Mouse (Mus musculus) kidney, adult 8-10 months (tissue): ENCODE measurements around the gene Spag16.
"Not testable (repeated sequence)": the region's sequence is repeated elsewhere in the genome, so short reads cannot be mapped to it uniquely, and the experiment has no call there.

Source experiments
- DNase-seq, 2 experiments: peaks; one replicate each; pipeline ENCODE4 v3.0.0; 2022

Spag16 gene

DNA sequence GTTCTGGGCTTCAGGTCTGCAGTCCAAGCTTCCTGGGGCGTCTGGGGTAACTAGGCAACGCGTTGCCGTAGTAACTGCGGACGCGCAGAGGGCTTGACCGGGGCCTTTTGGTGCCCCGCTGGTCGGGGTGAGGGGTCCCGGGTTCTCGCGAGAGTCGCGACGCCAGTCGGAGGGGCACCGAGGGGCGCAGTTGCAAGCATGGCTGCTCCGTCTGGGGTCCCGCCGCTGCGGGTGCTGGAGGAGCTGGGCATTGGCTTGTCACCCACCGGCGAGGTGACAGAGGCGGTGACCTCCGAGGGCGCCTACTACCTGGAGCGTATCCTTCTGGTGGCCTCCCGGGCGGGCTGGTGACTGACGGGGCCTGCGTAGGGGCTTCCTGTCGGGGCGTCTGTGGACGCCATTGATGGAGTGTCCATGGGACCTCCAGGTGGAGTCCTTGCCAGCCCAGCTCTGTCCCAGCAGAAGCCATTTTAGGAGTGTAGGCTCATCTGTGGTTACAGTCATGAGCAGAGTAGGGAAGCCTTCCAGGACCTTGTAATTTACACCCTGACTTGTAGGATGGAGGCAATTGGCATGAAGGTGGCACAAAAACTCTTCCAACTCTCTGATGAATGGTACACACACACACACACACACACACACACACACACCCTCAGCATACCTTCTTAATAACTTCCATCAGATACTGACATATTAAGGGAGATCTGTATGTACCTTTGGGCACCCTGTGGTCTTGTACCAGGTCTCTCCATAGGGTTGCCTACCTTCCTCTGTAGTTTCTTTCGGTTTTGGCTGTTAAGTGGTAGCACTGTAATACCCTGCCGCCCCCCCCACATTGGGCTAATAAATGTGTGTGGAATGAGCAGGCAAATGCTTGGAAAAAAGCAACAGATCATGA lies at the start of gene Spag16:
TSS of gene Spag16 (plus strand) at position 165 of the 898 bp plus-strand sequence.
- peak in 1 of 2 experiments; percentile 9 for DNase-seq

DNA sequence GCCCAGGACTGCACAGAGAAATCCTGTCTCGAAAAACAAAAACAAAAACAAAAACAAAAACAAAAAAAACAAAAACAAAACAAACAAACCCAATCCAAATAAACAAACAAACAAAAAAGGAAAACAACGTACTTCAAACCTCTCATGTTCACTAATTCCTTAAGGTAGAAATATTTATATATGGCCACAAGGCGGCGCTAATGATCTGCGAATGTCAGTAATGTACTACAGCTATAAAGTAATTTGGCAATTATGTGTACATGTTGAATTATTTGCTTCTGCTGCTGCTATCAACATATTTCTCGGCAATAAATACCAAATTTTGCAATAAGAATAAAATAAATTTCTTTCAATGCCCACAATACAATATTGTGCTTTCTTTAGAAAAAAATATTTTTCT lies 41.6 kb upstream of the Spag16 start:
- peak; percentile 14 to 15 for DNase-seq

DNA sequence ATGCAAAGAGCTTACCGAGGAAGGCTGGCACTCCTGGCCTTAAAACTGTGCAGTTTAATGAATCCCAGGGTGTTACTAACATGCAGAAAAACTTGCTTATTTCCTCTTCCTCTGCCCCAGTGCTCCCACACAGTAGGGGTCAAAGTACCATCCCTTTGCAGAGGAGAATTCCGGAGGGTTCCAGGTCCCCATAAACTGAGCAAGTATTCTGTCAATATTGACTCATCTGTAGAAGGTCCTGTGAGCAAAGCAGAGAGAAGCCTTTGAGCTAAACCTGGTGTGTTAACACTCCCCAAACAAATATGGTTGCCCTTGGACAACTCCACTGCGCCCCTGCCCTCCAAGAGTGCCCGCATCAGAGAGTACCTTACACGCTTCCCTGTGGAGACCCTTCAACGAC lies 40.1 kb upstream of the Spag16 start:
- DNase-seq = no peak

DNA sequence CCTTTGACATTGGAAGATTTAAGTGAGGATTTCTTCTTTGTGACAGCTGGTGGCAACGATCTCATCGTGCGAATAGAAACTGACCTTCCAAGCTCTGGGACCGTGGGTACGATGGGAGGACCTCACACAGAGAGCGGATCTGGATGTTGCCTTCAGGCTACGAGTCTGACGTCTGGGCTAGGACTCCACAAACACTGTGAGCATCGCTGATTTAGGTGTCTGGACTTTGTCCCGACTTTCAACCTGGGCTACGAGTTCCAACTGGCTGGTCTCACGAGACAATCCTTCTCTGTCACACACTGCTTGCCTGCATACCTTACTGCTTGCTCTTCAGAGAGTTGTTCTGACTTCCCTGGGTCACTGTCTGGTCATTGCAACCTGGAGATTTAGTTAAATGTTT lies 39.4 kb upstream of the Spag16 start:
- DNase-seq = no peak

DNA sequence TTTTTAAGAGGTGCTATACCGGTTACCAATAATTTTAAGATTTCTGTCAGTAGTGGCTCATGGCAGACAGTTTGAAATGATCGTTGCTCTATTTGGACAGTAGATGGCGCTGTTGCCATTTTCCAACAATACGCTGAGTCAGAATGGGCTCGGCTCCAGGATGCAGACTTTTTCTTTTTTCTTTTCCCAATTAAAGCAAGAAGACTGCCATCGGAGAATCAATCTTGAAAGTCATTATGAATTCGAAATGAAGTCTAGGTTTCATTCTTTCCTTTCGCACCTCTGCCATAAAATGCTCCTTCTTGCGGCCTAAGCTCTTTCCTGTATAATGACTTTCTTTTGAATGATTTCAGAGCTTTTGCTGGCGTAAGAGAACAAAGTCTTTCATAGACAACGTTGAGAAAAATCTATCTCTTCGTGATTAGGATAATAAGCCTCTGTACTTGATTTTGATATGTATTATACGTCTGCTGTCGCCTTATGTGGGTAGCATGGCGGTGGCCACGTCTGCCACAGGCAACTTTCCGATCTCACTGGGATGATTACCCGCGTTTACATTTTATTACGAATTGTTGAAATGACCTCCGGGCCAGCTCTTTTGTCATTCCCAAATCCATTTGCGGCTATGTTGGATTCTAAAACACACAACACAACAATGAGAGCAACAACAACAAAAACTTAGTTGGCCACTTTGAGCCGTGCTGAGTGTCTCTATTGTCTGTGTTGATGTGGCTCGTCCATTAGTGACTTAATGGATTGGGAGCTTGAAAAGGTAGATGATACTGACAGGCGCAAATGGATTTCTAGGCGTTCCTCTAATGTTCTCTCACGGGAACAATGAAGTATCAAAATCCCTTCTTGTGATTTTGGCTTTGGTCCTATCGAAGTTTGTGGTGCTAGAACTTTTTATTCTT lies 36.2 kb upstream of the Spag16 start:
- DNase-seq = peak; percentile 24 to 55

DNA sequence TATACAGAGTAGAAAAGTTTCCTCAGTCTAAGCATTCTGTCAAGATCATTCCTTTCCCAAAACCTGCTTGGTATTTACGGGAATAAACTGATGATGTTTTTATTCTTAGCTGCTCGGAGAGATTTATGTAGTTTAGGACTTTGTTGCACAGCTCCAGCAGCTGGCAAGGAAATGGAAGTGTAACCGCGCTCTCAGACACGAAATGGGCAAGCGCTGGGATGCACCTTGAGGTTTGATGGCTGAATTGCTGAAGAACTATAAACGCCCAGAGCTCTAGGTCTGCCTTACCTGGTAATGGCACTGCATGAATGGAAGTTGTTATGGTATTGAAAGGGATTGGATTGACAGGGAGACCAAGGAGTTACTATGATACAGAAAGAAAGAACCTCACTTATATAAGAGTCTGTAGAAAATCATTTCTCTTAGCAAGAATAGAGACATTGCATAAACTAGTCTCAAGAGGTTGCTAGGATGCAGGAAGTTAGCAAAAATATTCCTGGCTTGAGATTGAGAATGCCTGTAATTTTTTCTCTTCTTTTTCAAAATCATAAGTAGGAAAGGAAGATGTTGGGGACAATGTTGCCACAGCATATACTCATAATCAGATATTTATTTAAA lies 27.7 kb upstream of the Spag16 start:
- DNase-seq = no peak

DNA sequence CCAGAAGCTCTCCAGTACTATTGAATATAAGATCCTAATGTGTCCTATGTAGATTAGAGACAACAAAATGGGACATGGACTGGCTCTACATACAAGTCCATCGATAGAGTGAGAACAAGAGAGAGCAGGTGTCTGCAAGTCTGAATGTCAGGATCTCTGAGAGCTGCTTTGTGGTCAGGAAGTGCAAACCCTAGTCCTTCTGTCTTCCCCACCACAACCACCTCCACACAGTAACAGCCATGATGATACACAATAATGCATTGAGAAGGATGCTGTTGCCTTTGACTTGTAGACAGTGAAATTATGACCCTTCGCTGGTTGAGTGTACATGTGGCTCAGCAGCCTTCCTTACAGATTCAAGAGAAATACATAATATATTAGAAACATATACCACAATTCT lies 16.6 kb upstream of the Spag16 start:
- DNase-seq = no peak

DNA sequence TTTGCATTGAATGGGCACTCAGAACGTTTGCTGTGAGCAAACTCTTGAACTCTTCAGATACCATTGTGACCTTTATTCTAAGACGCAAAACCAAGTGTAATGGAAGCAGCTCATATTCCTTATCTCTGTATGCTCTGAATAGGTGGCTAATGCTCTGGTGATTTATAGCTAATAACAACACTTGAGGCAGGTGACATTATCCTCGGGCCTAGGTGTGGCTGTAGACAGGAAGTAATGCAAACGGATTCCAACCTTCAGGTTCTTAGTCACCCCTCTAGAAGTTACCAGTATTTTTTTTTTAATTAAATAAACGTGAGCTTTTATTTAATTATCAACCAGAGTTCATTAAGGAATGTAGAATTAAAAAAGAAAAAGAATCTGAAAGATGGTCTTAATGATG lies 1.1 kb upstream of the Spag16 start:
- not testable (repeated sequence) for DNase-seq

DNA sequence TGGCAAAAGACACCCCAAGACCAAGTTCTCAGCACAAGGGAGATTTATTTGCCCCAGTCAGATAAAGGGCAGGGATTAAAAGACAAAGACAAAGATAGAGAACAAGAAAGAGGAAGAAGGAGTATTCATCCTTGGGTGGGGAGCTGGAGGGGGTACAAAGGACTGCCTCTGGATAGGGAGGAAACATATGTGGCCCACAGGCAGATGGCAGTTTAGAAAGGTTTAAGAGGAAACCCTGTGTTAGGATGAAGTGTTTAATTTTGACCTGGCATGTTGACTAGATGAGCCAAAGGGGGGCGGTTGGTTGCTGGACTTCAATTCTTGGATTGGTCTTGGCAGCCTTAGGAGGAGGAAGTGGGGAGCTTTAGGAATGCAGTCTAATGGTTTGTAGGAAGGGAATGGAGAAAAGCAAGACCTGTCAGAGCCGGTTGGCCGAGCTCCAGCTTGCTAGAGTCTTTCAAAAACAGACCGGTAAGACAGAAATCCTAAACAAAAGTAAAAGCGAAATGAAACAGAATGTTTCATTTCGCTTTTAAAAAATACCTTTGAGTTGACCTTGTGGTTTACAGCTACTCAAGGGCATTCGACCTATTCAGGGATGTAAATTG lies 2.2 kb downstream of the Spag16 start:
- no peak for DNase-seq

DNA sequence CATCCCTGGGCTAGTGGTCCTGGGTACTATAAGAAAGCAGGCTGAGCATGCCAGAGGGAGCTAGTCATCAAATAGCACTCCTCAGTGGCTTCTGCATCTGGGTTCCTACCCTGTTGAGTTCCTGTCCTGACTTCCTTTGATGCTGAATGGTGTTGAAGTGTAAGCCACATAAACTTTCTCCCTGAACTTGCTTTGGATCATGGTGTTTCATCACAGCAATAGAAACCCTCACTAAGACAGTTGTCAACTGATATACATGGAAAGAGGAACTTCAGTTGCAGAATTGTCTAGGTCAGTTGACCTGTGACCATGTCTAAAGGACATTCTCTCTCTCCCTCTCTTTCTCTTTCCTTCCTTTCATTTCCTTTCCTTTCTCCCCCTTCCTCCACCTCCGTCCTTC lies 3.8 kb downstream of the Spag16 start:
- no peak for DNase-seq

DNA sequence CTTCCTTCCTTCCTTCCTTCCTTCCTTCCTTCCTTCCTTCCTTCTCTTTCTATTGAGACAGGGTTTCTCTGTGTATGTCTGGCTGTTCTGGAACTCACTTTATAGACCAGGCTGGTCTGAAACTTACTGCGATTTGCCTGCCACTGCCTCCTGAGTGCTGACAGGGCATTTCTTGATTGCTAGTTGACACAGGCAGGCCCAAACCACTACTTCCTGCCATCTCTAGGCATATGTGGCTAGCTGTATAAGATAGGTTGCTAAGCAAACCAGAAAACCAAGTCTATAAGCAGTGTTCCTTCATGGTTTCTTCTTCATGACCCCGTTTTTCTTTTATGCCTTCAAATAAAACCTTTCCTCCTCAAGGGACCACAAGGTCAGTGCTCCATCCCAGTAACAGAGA lies 4.2 kb downstream of the Spag16 start:
- DNase-seq = no peak

DNA sequence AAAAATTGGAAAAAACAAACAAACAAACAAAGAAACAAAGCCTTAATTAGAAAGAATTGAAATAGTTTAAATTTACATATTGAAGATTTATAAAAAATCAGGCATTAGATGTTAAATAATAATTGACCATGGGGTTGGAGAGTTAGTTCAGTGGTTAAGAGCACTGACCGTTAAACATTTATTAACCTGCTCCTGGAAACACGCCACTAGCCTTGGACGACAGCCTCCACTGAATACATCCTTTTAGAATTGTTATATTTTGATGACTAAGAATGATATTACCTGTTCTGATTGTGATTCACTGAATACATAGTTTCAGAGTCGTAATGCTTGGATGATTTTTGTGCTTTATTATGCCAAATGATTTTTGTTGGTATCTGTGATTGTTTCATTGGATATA lies 6.7 kb downstream of the Spag16 start:
- peak; percentile 26 to 66 for DNase-seq

DNA sequence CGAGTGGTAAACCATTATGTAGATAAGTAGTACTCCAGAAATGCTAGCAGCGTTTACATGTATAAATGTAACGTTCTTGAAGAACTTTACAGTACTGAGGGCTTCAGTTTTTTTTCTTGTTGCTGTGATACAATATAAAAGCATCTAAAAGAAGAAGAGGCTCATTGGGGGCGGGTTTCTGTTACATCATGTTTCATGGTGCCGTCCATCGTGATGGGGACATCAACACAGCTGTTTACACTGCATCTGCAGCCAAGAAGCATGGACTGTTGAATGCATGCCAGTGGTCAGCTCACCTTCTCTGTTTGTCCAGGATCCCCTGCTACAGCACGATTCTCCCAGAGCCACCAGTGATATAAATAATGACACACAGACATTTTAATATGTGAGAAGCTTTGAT lies 26.7 kb downstream of the Spag16 start:
- DNase-seq = no peak

DNA sequence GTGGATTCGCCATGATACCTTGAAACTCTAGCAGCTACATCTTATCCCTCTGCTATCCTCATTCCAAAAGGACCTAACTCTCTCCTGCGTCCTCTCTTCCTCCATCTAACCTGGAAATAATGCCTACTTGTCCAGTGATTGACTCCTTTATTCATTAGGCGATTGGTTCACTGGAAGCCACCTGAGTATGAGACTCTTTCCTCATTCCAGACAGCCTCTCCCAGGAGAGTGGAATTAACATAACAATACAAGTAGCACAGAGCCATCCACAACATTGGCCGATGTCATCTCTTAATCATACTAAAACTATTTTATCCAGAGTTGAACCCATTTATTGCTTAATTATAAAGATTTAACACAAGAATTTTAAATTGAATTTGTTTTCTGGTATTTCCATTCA lies 41.0 kb downstream of the Spag16 start:
- DNase-seq = no peak

DNA sequence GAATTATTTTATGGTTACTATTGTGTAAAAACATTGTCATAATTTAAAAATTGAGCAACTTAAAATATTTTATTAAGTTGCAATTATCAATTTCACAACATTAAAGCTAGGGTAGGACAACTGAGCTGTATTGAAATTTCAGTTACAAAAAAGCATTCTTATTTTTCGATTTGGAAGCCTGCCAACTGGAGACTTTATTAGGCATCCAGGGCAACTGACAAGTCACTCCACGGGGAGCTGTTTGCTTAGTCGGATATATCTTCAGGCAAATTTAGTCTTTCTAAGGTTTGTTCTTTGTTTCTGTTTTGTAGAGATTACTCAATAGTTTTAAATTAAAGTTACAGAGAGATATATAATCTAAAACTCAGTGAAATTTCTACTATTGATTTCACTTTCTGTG lies 129.8 kb downstream of the Spag16 start:
- no peak for DNase-seq

DNA sequence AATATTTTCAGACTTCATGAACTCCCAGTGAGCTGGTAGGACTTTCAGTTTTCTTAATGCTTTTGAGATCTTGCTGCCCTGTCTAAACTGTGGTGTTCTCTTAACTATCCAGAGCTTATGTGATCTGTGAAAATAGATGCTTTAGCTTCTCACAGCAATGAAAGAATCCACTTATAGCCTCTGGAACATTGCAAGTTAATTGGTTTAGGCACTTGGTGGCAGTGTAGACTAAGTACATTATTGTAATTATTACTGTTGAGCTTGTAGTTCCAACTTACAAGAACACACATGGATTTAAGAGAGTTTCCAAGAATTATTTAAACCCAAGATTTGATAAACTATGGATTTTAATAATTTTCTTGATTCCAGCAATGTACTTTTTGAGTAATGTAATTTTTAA lies 170.1 kb downstream of the Spag16 start:
- no peak for DNase-seq

DNA sequence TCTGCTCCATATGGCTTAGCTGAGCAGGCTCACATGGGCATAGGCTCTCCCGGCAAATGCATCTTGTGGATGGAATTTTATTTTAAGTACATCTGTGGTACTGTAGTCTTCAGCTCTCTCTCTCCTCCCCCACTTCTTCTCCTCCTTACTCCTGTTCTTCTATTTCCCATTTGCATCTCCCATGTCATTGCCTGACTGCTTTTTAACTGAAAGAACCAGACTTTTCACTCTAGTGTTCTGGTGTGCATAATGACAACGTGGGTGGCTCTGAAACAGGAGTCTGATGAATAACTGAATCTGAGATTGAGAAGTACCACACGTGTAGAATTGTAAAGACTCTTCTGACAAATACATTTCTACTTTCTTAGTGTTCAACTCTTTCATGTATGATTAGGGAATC lies 186.2 kb downstream of the Spag16 start:
- no peak for DNase-seq

DNA sequence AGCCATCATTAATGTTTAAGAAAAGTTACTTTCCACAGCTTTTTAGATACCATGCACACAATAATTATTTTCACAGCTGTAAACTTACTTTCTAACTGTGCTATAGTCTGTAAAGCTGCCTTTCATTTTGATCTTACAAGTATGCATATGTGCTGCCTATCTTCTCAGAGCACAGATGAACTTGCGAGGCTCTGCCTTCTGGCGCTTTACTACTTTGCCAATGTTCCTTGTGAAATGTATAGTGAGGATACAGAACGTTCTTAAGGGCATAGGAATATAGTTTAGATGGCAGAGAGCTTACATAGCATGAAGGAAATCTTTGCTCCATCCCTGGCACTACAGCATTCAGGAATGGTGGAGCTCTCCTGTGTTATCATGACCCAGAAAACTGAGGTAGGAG lies 210.6 kb downstream of the Spag16 start:
- DNase-seq = no peak

DNA sequence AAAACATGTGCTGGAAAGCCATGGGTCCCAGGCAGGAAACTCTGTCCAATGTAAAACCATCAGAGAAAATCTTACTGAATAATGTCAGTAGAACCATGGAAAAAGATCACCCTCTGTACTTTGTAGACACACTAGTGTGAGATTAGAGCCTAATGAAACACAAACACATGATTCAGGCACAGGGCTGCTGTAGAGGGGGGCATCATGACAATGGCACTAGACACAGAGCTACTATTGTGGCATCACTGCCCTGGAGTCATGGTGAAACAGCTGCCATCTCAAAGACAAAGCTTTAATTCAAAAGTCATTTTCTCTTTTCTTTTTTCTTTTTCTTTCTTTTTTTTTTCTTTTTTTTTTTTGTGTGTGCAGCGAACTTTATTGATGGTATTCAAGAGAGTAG lies 240.6 kb downstream of the Spag16 start:
- DNase-seq = no peak

DNA sequence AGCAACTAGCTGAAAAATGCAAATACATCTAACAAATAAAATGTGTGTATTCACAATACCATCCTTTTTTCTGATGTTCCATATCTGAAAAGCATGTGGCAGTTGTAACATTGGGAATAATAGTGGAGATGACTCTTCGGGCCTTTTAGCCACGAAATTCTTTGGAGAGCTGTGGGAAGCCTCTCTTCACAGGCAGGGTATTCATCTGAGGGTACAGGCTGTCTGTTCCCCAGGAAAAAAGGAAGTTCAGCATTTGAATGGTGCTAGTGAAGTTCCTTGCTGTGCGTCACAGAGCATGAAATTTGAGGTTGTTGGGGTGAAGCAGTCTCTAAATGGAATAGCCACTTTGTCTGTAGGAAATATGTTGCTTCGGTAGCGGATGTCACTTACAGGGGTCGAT lies 246.7 kb downstream of the Spag16 start:
- DNase-seq = no peak

DNA sequence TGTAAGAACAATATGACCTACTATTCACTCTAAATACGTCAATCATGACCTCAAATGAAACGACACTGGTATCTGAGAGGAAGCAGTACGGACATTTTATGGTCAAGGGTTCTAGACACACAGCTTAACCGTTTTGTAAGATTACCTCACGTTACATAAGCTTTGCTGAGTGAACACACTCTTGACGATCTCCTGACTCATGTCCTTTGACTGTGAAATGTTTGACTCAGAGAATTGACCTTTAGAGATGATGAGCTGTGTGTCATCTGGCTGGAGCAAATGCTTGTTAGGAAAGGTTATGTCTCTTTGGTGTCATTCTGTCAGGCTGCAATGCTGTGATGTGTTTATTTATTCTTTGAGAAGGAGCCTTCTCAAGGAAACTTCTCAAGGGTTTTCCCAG lies 252.0 kb downstream of the Spag16 start:
- DNase-seq = no peak

DNA sequence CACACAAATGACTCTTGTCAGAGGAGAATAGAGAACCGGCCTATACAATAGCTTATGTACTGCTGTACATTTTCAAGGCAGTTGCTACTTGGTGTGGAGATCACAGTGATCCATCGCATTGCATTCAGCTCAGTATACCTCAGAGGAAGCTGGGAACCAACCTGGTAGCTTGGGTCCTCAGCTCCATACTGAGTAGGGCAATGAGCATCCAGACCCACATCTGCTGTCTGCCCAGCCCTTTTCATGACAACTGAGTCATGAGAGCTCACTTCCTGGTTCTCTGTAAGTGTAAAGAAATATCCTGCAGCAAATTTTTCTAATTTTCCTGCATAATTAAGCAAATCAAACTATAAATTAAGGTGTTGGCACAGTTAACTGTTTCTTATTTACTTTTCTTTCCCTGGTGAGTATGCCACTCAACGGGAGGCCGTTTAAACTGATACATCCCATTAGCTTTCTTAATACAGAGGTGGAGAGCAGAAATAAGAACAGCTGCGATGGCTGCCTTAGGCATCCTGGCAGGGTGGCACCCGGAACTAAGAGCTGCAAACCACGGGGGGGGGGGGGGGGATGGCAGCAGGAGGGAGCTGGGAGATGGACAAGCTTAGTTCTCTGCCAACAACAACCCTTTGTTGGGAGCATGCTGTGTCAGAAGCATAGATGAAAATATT lies 255.6 kb downstream of the Spag16 start:
- no peak for DNase-seq
